14 mouse cellular contexts compared by ENCODE assay signal in the genomic region with DNA sequence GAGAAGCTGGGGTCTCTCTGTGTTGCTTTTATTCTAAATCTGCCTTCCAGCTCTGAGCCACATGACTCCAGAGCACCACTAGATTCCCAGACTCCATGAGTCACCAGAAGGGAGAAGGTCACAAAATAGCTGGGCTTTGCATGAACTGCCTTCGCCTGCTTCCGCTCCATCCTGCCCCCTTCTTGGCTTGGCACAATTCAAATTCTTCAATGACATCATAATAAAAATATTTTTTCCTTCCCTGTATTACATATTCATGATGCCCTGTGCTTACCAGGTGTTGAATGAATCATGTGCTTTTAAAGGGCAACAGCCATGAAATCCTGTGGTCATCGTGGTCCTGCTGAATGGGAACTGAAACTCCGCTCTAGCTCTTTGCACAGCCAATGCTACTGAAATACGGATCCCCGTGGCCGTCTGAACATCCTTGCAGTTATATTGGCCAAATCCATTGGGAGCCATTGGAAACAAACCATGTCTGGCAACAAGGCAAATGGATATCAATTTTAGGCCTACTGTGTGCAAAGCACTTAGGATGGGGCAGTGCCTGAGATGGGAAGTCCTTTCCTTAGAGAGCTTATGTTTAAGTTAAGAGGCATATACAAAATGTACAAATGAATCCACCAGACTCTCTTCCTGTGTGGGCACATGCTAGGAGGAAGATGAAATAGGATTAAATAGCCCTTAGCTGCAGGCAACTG.
DNase-seq lines count a peak whose midpoint lies in the region; ATAC-seq and TF ChIP-seq lines count a peak whose summit lies in the region.
"Had no signal": no experiment of that assay in that cellular context is flagged by ENCODE, and none has a peak within 500 bp of the region (broad histone marks: within the 10 kb centered on the region; RNA-seq: fewer than 3 reads in every experiment).

No protein-coding gene starts in this region.

- no peak overlapping the region for H3K9ac ChIP-seq in stomach, postnatal 0 days (ENCODE audit: low read length)
- no peak overlapping the region for H3K9ac ChIP-seq in forebrain, embryonic 14.5 days (ENCODE audit: low read length)
- H3K9ac ChIP-seq: limb, embryonic 13.5 days; stomach, embryonic 15.5 days had no signal

- no peaks in the 10 kb centered on the region for H3K9me3 ChIP-seq in stomach, postnatal 0 days (ENCODE audit: control insufficient read depth, low read length)
- H3K9me3 ChIP-seq in forebrain, embryonic 14.5 days (replicated peaks; ENCODE audit: control insufficient read depth, low read length), result no peaks in the 10 kb centered on the region
- H3K9me3 ChIP-seq: limb, embryonic 13.5 days; stomach, embryonic 15.5 days had no signal

- peak; percentile 15 to 19 for DNase-seq in lung, adult 18-20 months
- DNase-seq in lung, postnatal 10 days, result no peak
- DNase-seq in Patski (ENCODE audit: low read depth, low spot score), result peak; percentile 79
- no peak for DNase-seq in stomach, postnatal 0 days (ENCODE audit: low spot score)
- no peak for DNase-seq in forebrain, embryonic 14.5 days (ENCODE audit: low spot score)
- DNase-seq: cerebellum, adult 11-12 months; layer of hippocampus, postnatal 36 days; thymus, postnatal 25 days had no signal

- POLR2A ChIA-PET in Patski (lab: Charles Lee), result interaction anchor here (1.5 kb wide), 1 partner anchor 21 kb away, joined by 4 read pairs; no protein-coding TSS in a partner anchor

- H3K4me3 ChIP-seq in stomach, postnatal 0 days (ENCODE audit: low read depth, low read length), result no peak overlapping the region
- H3K4me3 ChIP-seq in forebrain, embryonic 14.5 days (ENCODE audit: low read depth, low read length), result no peak overlapping the region
- H3K4me3 ChIP-seq: erythroblast, embryonic 14.5 days; limb, embryonic 13.5 days; stomach, embryonic 15.5 days had no signal

- H3K36me3 ChIP-seq in stomach, postnatal 0 days (ENCODE audit: control insufficient read depth, insufficient read depth, low read length), result no peaks in the 10 kb centered on the region
- no peaks in the 10 kb centered on the region for H3K36me3 ChIP-seq in forebrain, embryonic 14.5 days (ENCODE audit: control insufficient read depth, insufficient read depth, low read length)
- H3K36me3 ChIP-seq: limb, embryonic 13.5 days; stomach, embryonic 15.5 days had no signal

- CTCF ChIA-PET in Patski (lab: Charles Lee), result interaction anchor here (1.3 to 1.6 kb wide), 3 partner anchors 9 to 17 kb away, joined by 3 to 5 read pairs (median 4); no protein-coding TSS in a partner anchor

- in situ Hi-C loops in Patski (cut with MboI; ENCODE audit: low pct_unique_long_range_greater_than_20kb), result no loop called here

- no peak overlapping the region for H3K27ac ChIP-seq in stomach, postnatal 0 days (replicated peaks)
- no peak overlapping the region for H3K27ac ChIP-seq in forebrain, embryonic 14.5 days (ENCODE audit: low read depth, low read length)
- H3K27ac ChIP-seq: limb, embryonic 13.5 days; stomach, embryonic 15.5 days had no signal

- WGBS in stomach, postnatal 0 days, result 83% methylated on average over 7 of the region's 7 CpGs
- 93% methylated on average over 7 of the region's 7 CpGs for WGBS in forebrain, embryonic 14.5 days

- H3K27me3 ChIP-seq in Patski, result no peaks in the 10 kb centered on the region
- no peaks in the 10 kb centered on the region for H3K27me3 ChIP-seq in stomach, postnatal 0 days (ENCODE audit: control insufficient read depth, insufficient read depth, low read length)
- H3K27me3 ChIP-seq in forebrain, embryonic 14.5 days (replicated peaks; ENCODE audit: control insufficient read depth, insufficient read depth, low read length), result no peaks in the 10 kb centered on the region
- H3K27me3 ChIP-seq: limb, embryonic 13.5 days; stomach, embryonic 15.5 days had no signal

- no peaks in the 10 kb centered on the region for H3K4me1 ChIP-seq in stomach, postnatal 0 days (replicated peaks; ENCODE audit: control insufficient read depth, insufficient read depth)
- H3K4me1 ChIP-seq in forebrain, embryonic 14.5 days (ENCODE audit: control insufficient read depth, insufficient read depth, low read length), result no peaks in the 10 kb centered on the region
- H3K4me1 ChIP-seq: limb, embryonic 13.5 days; stomach, embryonic 15.5 days had no signal

- TF ChIP-seq CTCF in Patski (IDR thresholded peaks at IDR 0.05), result no peak
- no peak for TF ChIP-seq CTCF in stomach, postnatal 0 days (IDR thresholded peaks at IDR 0.05; ENCODE audit: low read depth)

- ATAC-seq in Patski, result peak; percentile 91
- peak; percentile 33 to 34; a peak in 1 of 4 replicates for ATAC-seq in hematopoietic stem cell, adult 5-6 weeks (replicated peaks in 1 of 2; ENCODE audit: insufficient read depth in 1 of 2, low FRiP score in 2 of 2, low TSS enrichment in 1 of 2, low read depth in 1 of 2, poor library complexity in 2 of 2, severe bottlenecking in 2 of 2)
- peak; percentile 29; the same call in 1 of the 2 replicates for ATAC-seq in stomach, postnatal 0 days (ENCODE audit: low FRiP score, low TSS enrichment)
- ATAC-seq in forebrain, embryonic 14.5 days, result no peak
- no peak for ATAC-seq in frontal cortex, adult (ENCODE audit: low TSS enrichment)
- ATAC-seq: inflammation-experienced regulatory T-cells, adult 6 months had no signal

- no peak for TF ChIP-seq EP300 in stomach, postnatal 0 days (optimal IDR thresholded peaks at IDR 0.05)

- H3K4me2 ChIP-seq in stomach, postnatal 0 days (replicated peaks; ENCODE audit: low read depth), result no peak overlapping the region
- no peak overlapping the region for H3K4me2 ChIP-seq in forebrain, embryonic 14.5 days (ENCODE audit: low read length)
- H3K4me2 ChIP-seq: limb, embryonic 13.5 days; stomach, embryonic 15.5 days had no signal

Comparison
In these comparisons a context has a peak if more than half of its experiments do, and no peak if none do; other contexts are left out.
1. DNase-seq: peak in lung, adult 18-20 months (2 of 2) and Patski (single experiment); none in lung, postnatal 10 days (single experiment), stomach, postnatal 0 days (single experiment) and forebrain, embryonic 14.5 days (single experiment).
2. ATAC-seq: peak in Patski (single experiment), hematopoietic stem cell, adult 5-6 weeks (2 of 2) and stomach, postnatal 0 days (single experiment); none in forebrain, embryonic 14.5 days (single experiment) and frontal cortex, adult (single experiment).